Mouse (Mus musculus) urinary bladder, postnatal 25 days (tissue): ENCODE results near the gene Dpy19l3.

Source experiments
- DNase-seq: peaks from one replicate; pipeline ENCODE4 v3.0.0; 2022; ENCODE audit warnings: low spot score

Dpy19l3 gene

DNA sequence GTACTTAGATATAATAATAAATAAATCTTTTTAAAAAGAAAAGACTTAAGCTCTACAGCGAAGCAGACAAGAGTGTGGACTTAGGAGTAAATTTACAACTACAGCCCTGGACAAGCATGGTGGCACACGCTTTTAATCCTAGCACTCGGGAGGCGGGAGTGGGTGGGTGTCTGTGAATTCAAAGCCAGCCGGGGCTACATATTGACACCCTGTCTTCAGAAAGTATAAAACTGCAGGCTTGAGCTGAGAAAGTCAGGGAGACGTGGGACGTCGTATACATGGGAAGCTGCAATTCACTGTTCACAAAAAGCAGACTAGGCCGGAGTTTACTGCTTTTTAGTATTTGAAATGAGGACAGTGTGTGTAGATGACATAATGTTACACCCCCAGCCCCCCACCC is 117.4 kb downstream of the Dpy19l3 start:
- no peak for DNase-seq

DNA sequence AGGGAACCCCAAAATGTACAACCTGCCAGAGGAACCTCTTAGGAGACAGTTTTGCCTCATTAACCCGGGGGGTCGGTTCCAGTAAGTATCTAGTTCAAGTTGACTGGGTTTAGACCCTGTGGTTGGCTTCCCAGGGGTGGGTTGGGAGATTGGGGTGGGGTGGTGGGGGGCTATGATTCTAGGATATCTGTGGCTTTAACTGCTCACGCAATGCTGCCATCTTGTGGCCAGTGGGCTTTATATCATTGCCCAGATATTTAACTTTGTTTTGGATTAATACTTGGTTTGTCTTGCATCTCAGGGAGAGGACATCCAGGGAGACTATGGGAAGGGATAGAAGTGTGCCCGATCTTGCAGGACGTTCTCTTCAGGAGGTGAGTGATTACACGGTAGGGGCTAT is 118.0 kb downstream of the Dpy19l3 start:
- peak; percentile 16 for DNase-seq
